Mouse (Mus musculus) regulatory T cell (primary cell): ENCODE results near the gene Mlxip.

Experiments
- in situ Hi-C: fragments of 300-600 bp; cut with MboI, MseI; formaldehyde crosslinking; loops from one replicate; pipeline ENCODE4 v1.15.1; 2025; ENCODE audit warnings: high pct_unique_total_duplicates

The Mlxip gene

GRCm38 (mm10) chr5:123394303-123394956 lies at the start of gene Mlxip:
Gene Mlxip, plus strand, starts transcription at chr5:123394798.
- in situ Hi-C loops = loop anchor here (10.0 kb wide), 1 partner anchor 1040 kb away; the partner anchor contains the start of gene Kmt5a

DNA sequence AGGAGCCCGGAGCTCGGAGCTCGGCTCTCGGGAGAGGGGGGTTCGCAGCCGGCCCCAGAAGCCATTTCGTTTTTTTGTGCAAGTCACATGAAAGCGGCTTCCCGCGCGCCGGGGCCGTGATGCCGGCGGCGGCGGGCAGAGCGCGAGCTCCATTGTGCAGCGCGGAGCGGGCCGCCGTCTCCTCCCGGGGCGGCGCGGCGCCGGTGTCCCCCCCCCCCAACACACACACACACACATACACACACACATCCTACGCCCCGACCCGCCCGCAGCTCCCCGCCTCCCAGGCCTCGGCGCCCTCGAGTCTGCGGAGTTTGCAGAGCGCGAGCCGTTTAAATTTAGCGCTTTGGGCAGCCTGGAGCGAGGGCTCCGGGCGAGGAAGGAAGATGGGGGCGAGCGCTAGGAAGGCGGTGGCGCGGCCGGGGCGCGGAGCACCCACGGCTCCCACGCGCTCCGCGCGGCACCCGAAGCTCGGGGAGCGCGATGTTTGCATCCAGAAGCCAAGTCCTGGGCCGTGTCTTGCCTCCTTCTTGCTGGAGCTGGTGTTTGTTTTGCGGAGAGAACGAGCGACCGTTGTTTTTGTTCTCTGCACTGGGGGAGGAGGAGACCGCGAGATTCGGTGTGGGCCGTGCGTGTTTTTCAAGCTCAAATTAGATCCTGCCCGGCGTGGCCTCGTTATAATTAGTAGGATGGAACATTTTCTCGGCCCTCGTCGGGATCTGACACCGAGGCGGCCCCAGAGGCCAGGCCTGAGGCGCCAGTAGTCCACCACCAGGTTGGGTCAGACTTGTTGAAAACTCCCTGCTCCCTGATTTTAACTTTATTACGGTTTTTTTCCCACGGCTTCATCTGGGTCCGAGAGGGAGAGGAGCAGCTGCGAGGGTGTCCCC lies 49.4 kb upstream of the Mlxip start:
- in situ Hi-C loops = no loop called here

DNA sequence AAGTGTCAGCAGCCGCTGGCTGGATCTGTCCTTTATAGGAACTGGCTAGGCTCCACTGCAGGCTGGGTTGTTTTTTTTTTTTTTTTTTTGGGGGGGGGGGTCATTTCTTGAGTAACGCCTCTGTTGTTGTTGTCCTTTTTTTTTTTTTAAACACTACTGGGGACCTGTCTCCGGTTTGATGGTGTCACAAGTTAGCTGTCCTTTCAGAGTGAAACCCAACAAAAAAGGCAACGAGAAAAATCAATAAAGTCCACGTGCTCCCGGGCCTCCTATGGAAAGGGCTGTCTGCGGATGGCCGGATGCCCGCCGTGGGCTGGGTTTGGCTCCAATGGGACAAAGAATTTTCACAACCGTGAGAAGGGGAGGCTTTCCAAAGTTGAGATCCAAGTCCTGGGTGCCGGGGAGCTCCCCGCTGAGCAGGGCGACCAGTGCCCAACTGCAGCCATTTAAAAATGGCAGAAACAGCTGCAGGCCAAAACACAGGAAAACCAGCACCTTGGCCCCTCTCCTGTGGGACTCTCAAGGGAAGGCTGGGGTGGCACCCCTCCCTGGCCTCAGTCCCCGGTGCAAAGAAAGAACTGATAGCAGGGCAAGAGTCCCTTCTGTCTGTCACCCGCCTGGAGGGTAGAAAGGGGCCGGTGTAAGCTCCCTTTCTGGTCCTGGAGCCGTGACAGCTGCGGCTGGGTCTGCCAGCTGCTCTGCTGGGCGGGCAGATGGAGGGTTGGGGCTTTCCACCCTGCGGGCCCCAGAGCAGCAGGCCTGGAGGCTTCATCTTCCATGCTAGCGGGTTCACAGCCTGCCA lies 48.5 kb upstream of the Mlxip start:
- in situ Hi-C loops = no loop called here

DNA sequence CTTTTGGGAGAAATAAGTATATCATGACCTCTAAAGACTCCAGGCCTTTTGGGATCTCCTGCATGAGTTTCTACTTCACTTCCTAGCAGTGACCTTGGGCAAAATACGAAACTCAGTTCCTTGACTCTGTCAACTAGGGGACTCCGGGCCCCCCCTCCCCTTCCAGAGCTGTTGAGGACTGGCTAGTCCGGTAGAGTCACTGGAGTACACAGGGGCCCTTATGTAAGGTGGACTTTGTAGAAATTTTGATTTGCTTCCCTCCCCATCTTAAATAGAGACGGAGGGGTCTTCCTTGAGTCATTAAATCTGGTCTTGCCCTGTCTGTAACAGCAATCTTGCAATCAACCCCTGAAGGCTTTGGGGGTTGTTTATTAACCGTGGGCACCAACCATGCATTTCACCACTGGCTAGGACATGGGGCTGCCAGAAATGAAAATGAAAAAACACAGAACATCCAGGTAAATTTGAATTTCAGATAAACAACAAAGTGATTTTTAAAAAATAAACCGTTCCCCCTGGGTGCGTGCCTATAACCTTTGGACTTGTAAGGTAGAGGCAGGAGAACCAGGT lies 47.8 kb upstream of the Mlxip start:
- in situ Hi-C loops = no loop called here

GRCm38 (mm10) chr5:123347985-123348384 lies 46.6 kb upstream of the Mlxip start:
- in situ Hi-C loops = no loop called here

DNA sequence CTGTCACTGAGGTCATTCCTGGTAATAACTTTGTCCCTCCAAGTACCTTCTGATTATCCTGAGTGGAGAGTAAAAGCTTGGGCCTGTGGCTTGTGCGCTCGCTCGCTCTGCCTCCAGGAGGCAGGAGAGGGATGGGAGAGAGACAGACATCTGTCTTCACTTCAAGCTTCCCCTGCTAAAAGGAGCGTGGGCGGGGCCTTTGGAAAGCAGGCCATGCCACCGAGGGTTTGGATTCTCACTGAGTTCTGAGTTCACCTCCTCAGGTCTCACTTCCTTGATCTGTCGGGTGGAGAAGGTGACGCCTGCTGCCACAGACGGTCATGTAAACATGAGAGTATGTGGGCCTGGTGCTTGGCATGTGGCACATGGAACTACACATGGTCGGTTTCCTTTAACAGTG lies 44.2 kb upstream of the Mlxip start:
- in situ Hi-C loops = no loop called here

DNA sequence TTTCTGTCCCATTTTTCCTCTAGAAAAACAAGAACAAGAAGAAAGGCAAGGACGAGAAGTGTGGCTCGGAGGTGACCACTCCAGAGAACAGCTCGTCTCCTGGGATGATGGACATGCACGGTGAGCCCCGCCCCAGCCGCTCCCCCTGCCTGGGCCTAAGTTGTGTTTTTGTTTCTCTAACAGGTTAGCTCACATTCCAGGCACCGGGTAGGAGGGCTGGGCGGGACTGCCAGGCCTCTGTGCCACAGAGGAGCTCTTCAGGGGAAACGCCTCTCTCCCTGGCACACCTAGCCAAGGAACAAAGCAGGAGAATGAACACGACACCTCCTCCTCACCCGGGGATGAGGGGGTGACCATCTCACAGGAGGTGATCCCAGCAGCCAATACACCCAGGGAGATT lies 38.7 kb upstream of the Mlxip start:
- in situ Hi-C loops = no loop called here

DNA sequence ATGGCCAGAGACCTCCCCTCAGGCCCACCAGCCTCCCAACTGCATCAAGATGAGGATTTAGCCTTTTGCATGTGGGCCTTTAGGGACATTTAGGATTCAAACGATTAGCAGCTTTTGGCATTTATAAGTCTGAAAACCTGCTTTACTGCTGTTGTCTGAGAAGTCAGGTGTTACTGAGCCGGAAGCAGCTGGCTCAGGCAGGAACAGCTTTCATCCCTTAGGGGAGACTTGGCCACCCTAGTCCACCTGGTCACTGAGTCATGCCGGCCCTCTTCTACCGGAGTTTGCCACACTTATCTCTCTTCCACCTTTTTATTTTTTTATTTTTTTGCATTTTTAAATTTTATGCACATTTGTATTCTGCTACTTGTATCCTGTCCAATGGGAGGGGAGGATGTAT lies 37.3 kb upstream of the Mlxip start:
- in situ Hi-C loops = no loop called here

- in situ Hi-C loops = no loop called here
Observed at GRCm38 (mm10) chr5:123359431-123359830, 35.2 kb upstream of the Mlxip start.

- in situ Hi-C loops = no loop called here
Observed at GRCm38 (mm10) chr5:123362911-123363310, 31.7 kb upstream of the Mlxip start.

DNA sequence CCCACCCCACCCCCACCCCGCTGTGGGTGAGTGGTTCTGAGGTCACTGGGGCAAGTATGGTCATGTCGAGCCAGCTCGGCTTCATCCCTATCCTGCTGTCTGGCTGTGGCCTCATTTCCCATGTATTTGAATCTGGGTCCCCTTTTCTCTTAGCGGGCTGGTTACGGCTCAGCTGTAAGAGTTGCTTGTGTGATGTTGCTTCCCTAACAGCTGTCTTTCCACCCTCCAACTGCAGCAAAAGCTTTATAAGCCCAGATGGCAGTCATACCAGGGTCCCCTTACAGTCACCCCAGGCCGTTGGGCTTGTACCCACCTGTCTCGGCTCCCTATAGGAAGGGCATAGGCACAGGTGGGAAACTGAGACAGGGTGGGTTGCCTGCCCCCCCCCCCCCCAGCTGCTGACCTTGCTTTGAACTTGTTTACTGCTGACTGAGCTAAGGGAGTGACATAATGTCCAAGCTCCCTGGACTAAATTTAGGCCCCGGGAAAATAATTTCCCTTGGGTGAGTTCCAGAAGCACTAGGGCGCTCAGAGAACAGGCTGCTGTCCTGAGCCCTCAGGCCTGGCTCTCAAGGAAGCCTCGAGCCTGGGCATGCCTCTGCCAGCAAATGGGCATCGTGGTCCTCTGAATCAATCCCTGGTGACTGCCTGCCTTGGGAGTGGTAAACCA lies 30.2 kb upstream of the Mlxip start:
- in situ Hi-C loops = no loop called here

- in situ Hi-C loops = loop anchor here (5.0 kb wide), 1 partner anchor 73 kb away; no protein-coding TSS in a partner anchor
Observed at GRCm38 (mm10) chr5:123368869-123369488, 25.6 kb upstream of the Mlxip start.

DNA sequence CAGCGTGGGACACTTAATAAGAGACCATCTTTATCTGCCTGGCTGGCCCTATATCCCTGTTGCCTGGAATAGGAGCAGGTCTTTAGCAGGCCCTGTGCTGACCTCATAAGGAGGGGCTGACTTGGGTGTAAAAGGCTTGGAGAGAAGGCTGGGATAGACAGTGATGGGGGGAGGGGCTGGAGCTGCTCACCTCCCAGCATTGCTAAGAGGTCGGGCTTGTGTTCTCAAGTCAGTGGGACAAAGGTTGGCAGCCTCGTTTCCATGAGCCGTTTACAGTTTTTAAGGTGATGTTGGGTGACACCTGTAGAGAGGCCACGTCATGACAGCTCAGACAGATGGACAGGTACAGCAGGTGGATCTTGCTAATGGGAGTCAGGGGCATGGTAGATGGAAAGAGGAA lies 24.5 kb upstream of the Mlxip start:
- in situ Hi-C loops = no loop called here

GRCm38 (mm10) chr5:123375262-123375661 lies 19.3 kb upstream of the Mlxip start:
- in situ Hi-C loops = no loop called here

DNA sequence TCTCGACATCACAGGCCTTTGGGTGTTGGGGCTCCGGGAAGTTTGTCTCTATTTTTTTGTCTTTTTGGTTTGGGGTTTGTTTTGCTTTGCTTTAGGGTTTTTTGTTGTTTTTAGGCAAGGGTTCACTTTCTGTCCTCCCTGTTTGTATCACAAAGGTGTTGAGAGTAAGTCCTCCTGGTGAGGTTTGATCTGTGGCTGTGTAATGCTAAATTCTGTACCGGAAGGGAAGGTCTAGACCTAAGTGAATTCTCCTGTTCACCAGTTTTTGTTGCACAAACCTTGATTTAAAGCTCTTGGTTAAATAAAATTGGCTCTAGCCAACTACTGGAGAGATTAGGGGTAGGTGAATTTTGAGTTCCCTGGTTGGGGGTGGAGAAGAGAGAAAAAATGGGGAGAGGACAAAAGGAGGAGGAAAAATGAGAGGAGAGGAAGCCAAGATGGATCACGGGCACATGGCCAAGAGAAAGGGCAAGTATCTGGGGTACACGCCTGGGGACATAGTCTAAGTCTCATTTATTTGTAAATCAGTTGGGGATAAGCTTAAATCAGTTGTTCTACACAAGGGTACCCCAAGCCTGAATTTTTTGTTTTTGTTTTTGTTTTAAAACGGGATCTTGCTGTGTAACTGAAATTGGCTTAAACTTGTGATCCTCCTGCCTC lies 18.7 kb upstream of the Mlxip start:
- in situ Hi-C loops = no loop called here

GRCm38 (mm10) chr5:123376569-123376968 lies 18.0 kb upstream of the Mlxip start:
- in situ Hi-C loops = no loop called here

- in situ Hi-C loops = no loop called here
Observed at GRCm38 (mm10) chr5:123377120-123377955, 17.3 kb upstream of the Mlxip start.

GRCm38 (mm10) chr5:123378712-123379111 lies 15.9 kb upstream of the Mlxip start:
- in situ Hi-C loops = no loop called here

DNA sequence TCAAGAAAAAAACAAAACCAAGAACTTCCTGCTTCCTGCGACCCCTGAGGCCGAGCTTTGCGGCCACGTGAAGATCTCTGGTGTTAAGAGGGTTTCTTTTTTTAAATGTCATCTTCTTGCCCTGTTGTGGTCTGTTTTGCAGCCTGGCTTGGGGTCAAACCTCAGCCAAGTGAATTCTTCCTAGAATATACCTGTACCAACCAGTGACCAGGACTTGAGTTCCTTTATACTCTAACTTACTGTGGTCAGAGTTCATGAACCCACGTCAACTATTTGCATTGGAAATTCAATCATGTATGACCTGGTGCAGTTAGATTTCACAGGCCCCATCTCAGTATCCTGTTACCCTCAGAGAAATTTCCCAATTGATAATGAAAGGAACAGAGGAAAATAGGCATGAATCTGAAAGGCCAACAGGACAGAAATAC lies 15.1 kb upstream of the Mlxip start:
- in situ Hi-C loops = no loop called here
